Mouse (Mus musculus) MEL (cell line): Measurements from ENCODE around the gene Slc25a11.

ENCODE experiments used
- CTCF ChIP-seq, 3 experiments: IDR thresholded peaks in 2 of 3; conservative IDR thresholded peaks in 1 of 3; 2 replicates each; pipeline ENCODE4 v1.5.1; 2011 to 2012; ENCODE audit warnings: low read length in 3 of 3, low read depth in 2 of 3, mild to moderate bottlenecking in 2 of 3, improper control_type of control experiment in 1 of 3, inconsistent platforms in 1 of 3, mixed read lengths in 1 of 3, moderate library complexity in 1 of 3; ENCODE audit not compliant: control insufficient read depth in 1 of 3, insufficient read depth in 1 of 3, poor library complexity in 1 of 3, severe bottlenecking in 1 of 3
- E2F4 ChIP-seq: IDR thresholded peaks from 2 replicates; pipeline ENCODE4 v1.6.1; 2011; ENCODE audit warnings: low read depth, low read length, improper control_type of control experiment, borderline replicate concordance
- HCFC1 ChIP-seq: IDR thresholded peaks from 2 replicates; pipeline ENCODE4 v1.6.1; 2012; ENCODE audit warnings: low read depth, mild to moderate bottlenecking, inconsistent platforms, low read length, improper control_type of control experiment, moderate library complexity
- MYC ChIP-seq: IDR thresholded peaks from 2 replicates; pipeline ENCODE4 v1.6.1; 2011; ENCODE audit warnings: low read depth, mild to moderate bottlenecking, low read length, improper control_type of control experiment, moderate library complexity
- NELFE ChIP-seq: IDR thresholded peaks from 2 replicates; pipeline ENCODE4 v1.6.1; 2011; ENCODE audit warnings: low read depth, low read length, improper control_type of control experiment
- POLR2A ChIP-seq, 2 experiments: IDR thresholded peaks; 2 replicates each; pipeline ENCODE4 v1.6.1; 2011 to 2012; ENCODE audit warnings: low read length in 2 of 2, mild to moderate bottlenecking in 2 of 2, control low read depth in 1 of 2, improper control_type of control experiment in 1 of 2, low read depth in 1 of 2, moderate library complexity in 1 of 2; ENCODE audit not compliant: control insufficient read depth in 1 of 2, insufficient read depth in 1 of 2, poor library complexity in 1 of 2
- RAD21 ChIP-seq: IDR thresholded peaks from 2 replicates; pipeline ENCODE4 v1.6.1; 2011; ENCODE audit warnings: mild to moderate bottlenecking, low read depth, low read length, improper control_type of control experiment
- ZNF384 ChIP-seq: IDR thresholded peaks from 2 replicates; pipeline ENCODE4 v1.6.1; 2012; ENCODE audit warnings: low read depth, mild to moderate bottlenecking, inconsistent platforms, low read length, improper control_type of control experiment

DNA sequence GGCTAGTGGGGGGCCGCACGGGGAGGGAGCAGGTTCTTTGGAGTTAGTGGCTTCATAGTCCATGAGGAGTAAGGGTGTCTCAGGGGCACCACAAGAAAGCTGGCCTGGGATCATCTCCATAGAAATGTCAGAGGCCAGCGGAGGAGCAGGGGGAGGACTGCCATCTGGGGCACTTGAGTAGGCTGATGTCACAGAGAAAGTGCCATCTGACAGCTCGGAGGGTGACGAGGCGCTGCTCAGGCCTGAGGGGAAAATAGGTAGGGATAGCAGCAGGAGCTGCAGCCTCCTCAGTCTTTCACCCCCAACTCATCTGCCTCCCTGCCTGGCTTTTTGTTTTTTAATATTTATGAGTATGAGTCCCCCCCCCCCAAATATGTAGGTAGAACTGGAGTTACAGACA is 26.7 kb upstream of the Slc25a11 start:
- TF ChIP-seq ZNF384 (no peak), RAD21 (no peak), NELFE (no peak), MYC (no peak), E2F4 (no peak), POLR2A (IDR thresholded peaks at IDR 0.05; ENCODE audit: control insufficient read depth in 1 of 2, insufficient read depth in 1 of 2, low read depth in 1 of 2, low read length in 2 of 2, poor library complexity in 1 of 2) (no peak), CTCF (IDR thresholded peaks at IDR 0.05 in 2 of 3, conservative IDR thresholded peaks at IDR 0.05 in 1 of 3; ENCODE audit: control insufficient read depth in 1 of 3, insufficient read depth in 1 of 3, low read depth in 2 of 3, low read length in 3 of 3, poor library complexity in 1 of 3, severe bottlenecking in 1 of 3) (no peak), HCFC1 (no peak)
